In genomic region chr5:129045641-129046580, GRCm38 (mm10) we compare ENCODE assay signal across 12 mouse cellular contexts. TPM values are rescaled to one million over a fixed set of nuclear protein-coding genes. Genes with fewer than 3 reads are reported as not detected.
DNase-seq lines count a peak whose midpoint lies in the region; ATAC-seq lines count a peak whose summit lies in the region.
"Had no signal": no experiment of that assay in that cellular context is flagged by ENCODE, and none has a peak within 500 bp of the region (broad histone marks: within the 10 kb centered on the region; RNA-seq: fewer than 3 reads in every experiment).

No protein-coding gene starts in this region.

- no peaks in the 10 kb centered on the region for H3K27me3 ChIP-seq in forebrain, embryonic 14.5 days (replicated peaks; ENCODE audit: control insufficient read depth, insufficient read depth, low read length)
- H3K27me3 ChIP-seq in midbrain, embryonic 14.5 days (ENCODE audit: control insufficient read depth, insufficient read depth, low read length) = no peaks in the 10 kb centered on the region
- no peaks in the 10 kb centered on the region for H3K27me3 ChIP-seq in heart, embryonic 12.5 days (replicated peaks)

- H3K4me1 ChIP-seq in forebrain, embryonic 14.5 days (ENCODE audit: control insufficient read depth, insufficient read depth, low read length) = peaks cover 13% of the 10 kb centered on the region
- H3K4me1 ChIP-seq in midbrain, embryonic 14.5 days (ENCODE audit: control insufficient read depth, insufficient read depth, low read length) = peaks cover 18% of the 10 kb centered on the region; the same call in 1 of the 2 replicates
- H3K4me1 ChIP-seq in heart, embryonic 12.5 days (replicated peaks) = no peaks in the 10 kb centered on the region

- WGBS in forebrain, embryonic 14.5 days = 14% methylated on average over 26 of the region's 26 CpGs
- WGBS in midbrain, embryonic 14.5 days = 11% methylated on average over 26 of the region's 26 CpGs
- 58% methylated on average over 26 of the region's 26 CpGs for WGBS in heart, embryonic 12.5 days

- H3K4me2 ChIP-seq in forebrain, embryonic 14.5 days (ENCODE audit: low read length) = peak overlapping the region; percentile 10; the same call in 1 of the 2 replicates
- H3K4me2 ChIP-seq in midbrain, embryonic 14.5 days (ENCODE audit: low read length) = peak overlapping the region; percentile 37
- no peak overlapping the region for H3K4me2 ChIP-seq in heart, embryonic 12.5 days
- H3K4me2 ChIP-seq: liver, embryonic 11.5 days had no signal

- no peak overlapping the region for H3K4me3 ChIP-seq in forebrain, embryonic 14.5 days (ENCODE audit: low read depth, low read length)
- H3K4me3 ChIP-seq in midbrain, embryonic 14.5 days (replicated peaks; ENCODE audit: low read depth, low read length) = no peak overlapping the region
- no peak overlapping the region for H3K4me3 ChIP-seq in heart, embryonic 12.5 days
- H3K4me3 ChIP-seq: erythroblast, embryonic 14.5 days had no signal

- peak; percentile 30; the same call in 1 of the 2 replicates for ATAC-seq in forebrain, embryonic 14.5 days
- ATAC-seq in midbrain, embryonic 14.5 days (ENCODE audit: low FRiP score, low TSS enrichment) = no peak; the same call in 1 of the 2 replicates
- ATAC-seq in heart, embryonic 12.5 days (ENCODE audit: insufficient number of reproducible peaks, low FRiP score) = no peak

- H3K9me3 ChIP-seq in forebrain, embryonic 14.5 days (replicated peaks; ENCODE audit: control insufficient read depth, low read length) = no peaks in the 10 kb centered on the region
- no peaks in the 10 kb centered on the region for H3K9me3 ChIP-seq in midbrain, embryonic 14.5 days (ENCODE audit: control insufficient read depth, low read length)
- no peaks in the 10 kb centered on the region for H3K9me3 ChIP-seq in heart, embryonic 12.5 days (replicated peaks)

- intact Hi-C loops in left cerebral cortex, postnatal 25 days (cut with DNase I) = no loop called here

- peak; percentile 47 to 54 for DNase-seq in left cerebral cortex, postnatal 25 days (ENCODE audit: low spot score in 2 of 2)
- no peak for DNase-seq in left cerebral cortex, adult 11 months (ENCODE audit: low spot score)
- peak; percentile 69 for DNase-seq in forebrain, embryonic 14.5 days (ENCODE audit: low spot score)
- peak; percentile 75 for DNase-seq in midbrain, embryonic 14.5 days
- DNase-seq in thymus, postnatal 36 days = peak; percentile 15 to 39
- no peak for DNase-seq in gastrocnemius, adult 18-20 months (ENCODE audit: low spot score)
- DNase-seq: cerebellum, adult 9-10 months; kidney, adult 11 months had no signal

- H3K36me3 ChIP-seq in forebrain, embryonic 14.5 days (ENCODE audit: control insufficient read depth, insufficient read depth, low read length) = no peaks in the 10 kb centered on the region
- no peaks in the 10 kb centered on the region for H3K36me3 ChIP-seq in midbrain, embryonic 14.5 days (ENCODE audit: control insufficient read depth, insufficient read depth, low read length)
- no peaks in the 10 kb centered on the region for H3K36me3 ChIP-seq in heart, embryonic 12.5 days

- peak overlapping the region; percentile 32; the same call in 1 of the 2 replicates for H3K9ac ChIP-seq in forebrain, embryonic 14.5 days (ENCODE audit: low read length)
- H3K9ac ChIP-seq in midbrain, embryonic 14.5 days (replicated peaks; ENCODE audit: low read length) = no peak overlapping the region
- H3K9ac ChIP-seq in heart, embryonic 12.5 days = no peak overlapping the region

- peak overlapping the region; percentile 81 for H3K27ac ChIP-seq in forebrain, embryonic 14.5 days (ENCODE audit: low read depth, low read length)
- peak overlapping the region; percentile 79 for H3K27ac ChIP-seq in midbrain, embryonic 14.5 days (replicated peaks; ENCODE audit: low read depth, low read length)
- H3K27ac ChIP-seq in heart, embryonic 12.5 days (ENCODE audit: poor library complexity, severe bottlenecking) = no peak overlapping the region
- H3K27ac ChIP-seq: macrophage had no signal

RNA-seq across cellular contexts. Expression of gene Ran, which starts 26.0 kb away (rescaled TPM):
- 100 to 1,000 TPM; 150 to 162 TPM for total RNA-seq in left cerebral cortex, postnatal 25 days (2021)
- polyA plus RNA-seq in forebrain, embryonic 14.5 days (2014; fragmentation: Nextera tagmentation; extraction: Ambion mirVana) = 595 and 632 TPM in 2 replicates
- polyA plus RNA-seq in midbrain, embryonic 14.5 days (2014; fragmentation: Nextera tagmentation; extraction: Ambion mirVana) = 391 and 451 TPM in 2 replicates
- 426 and 432 TPM in 2 replicates for polyA plus RNA-seq in heart, embryonic 12.5 days (2016; fragmentation: Nextera tagmentation; extraction: Ambion mirVana)
- total RNA-seq in gastrocnemius, adult 18-20 months (2021) = 10 to 100 TPM; 68.9 to 83.3 TPM

RNA-seq across cellular contexts. Expression of gene Stx2, which starts 37.5 kb away (rescaled TPM):
- 10 to 100 TPM; 17.7 to 27.1 TPM for total RNA-seq in left cerebral cortex, postnatal 25 days (2021)
- polyA plus RNA-seq in forebrain, embryonic 14.5 days (2014; fragmentation: Nextera tagmentation; extraction: Ambion mirVana) = 13.9 and 16.9 TPM in 2 replicates
- polyA plus RNA-seq in midbrain, embryonic 14.5 days (2014; fragmentation: Nextera tagmentation; extraction: Ambion mirVana) = 10.4 and 15.6 TPM in 2 replicates
- 19.3 and 21.3 TPM in 2 replicates for polyA plus RNA-seq in heart, embryonic 12.5 days (2016; fragmentation: Nextera tagmentation; extraction: Ambion mirVana)
- 1 to 10 TPM; 4.5 to 6.6 TPM for total RNA-seq in gastrocnemius, adult 18-20 months (2021)

RNA-seq across cellular contexts. Expression of gene Adgrd1, which starts 50.6 kb away (rescaled TPM):
- 1 to 10 TPM; 2.3 to 2.9 TPM for total RNA-seq in left cerebral cortex, postnatal 25 days (2021)
- polyA plus RNA-seq in forebrain, embryonic 14.5 days (2014; fragmentation: Nextera tagmentation; extraction: Ambion mirVana) = 0.12 and 0.15 TPM in 2 replicates
- polyA plus RNA-seq in midbrain, embryonic 14.5 days (2014; fragmentation: Nextera tagmentation; extraction: Ambion mirVana) = 0.07 and 0.19 TPM in 2 replicates
- 0.31 and 0.54 TPM in 2 replicates for polyA plus RNA-seq in heart, embryonic 12.5 days (2016; fragmentation: Nextera tagmentation; extraction: Ambion mirVana)
- total RNA-seq in gastrocnemius, adult 18-20 months (2021) = 1 to 10 TPM; 3.5 to 5.7 TPM
- polyA plus RNA-seq: erythroblast, embryonic 14.5 days; liver, embryonic 11.5 days; macrophage had no signal

Comparison
In these comparisons a context has a peak if more than half of its experiments do, and no peak if none do; other contexts are left out.
1. DNase-seq: peak in left cerebral cortex, postnatal 25 days (2 of 2), forebrain, embryonic 14.5 days (single experiment), midbrain, embryonic 14.5 days (single experiment) and thymus, postnatal 36 days (2 of 2); none in left cerebral cortex, adult 11 months (single experiment) and gastrocnemius, adult 18-20 months (single experiment).